ENCODE assay signal across 16 mouse cellular contexts in genomic region chr5:110520974-110521373, GRCm38 (mm10).
"Had no signal": no experiment of that assay in that cellular context is flagged by ENCODE, and none has a peak within 500 bp of the region (broad histone marks: within the 10 kb centered on the region; RNA-seq: fewer than 3 reads in every experiment).

No protein-coding gene starts in this region.

- DNase-seq: kidney, adult 2 months; kidney, postnatal 36 days; liver, postnatal 0 days; lung, embryonic 14.5 days; thymus, adult 2 months; thymus, postnatal 14 days; thymus, postnatal 4 days had no signal

- H3K4me3 ChIP-seq: limb, embryonic 12.5 days; limb, embryonic 15.5 days; midbrain, embryonic 12.5 days; midbrain, embryonic 15.5 days; neural tube, embryonic 12.5 days; neural tube, embryonic 15.5 days had no signal

- H3K27ac ChIP-seq: kidney, postnatal 0 days; limb, embryonic 12.5 days; limb, embryonic 15.5 days; liver, embryonic 14.5 days; macrophage; midbrain, embryonic 12.5 days; midbrain, embryonic 15.5 days; neural tube, embryonic 12.5 days; neural tube, embryonic 15.5 days had no signal
